ENCODE assay signal across 28 mouse cellular contexts in the genomic region with DNA sequence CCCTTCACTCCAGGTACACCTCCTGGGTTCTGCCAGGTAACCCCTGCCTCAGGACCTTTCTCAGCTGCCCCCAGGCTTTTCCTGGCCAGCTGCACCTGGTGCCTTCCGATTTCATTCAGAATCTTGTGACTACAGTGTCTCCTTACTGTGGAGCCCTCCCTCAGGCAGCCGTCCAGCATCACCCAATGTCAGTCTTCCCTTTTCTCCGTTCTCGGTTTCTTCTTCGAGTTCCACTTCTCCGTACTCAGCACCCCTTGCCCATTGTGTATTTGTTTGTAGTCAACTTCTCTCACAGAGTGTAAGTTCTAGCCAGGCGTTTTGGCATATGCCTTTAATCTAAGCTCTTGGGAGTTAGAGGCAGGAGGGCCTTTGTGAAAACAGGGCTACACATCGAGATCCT. TPM values are rescaled to one million over a fixed set of nuclear protein-coding genes. Genes with fewer than 3 reads are reported as not detected.
DNase-seq lines count a peak whose midpoint lies in the region; ATAC-seq and TF ChIP-seq lines count a peak whose summit lies in the region.
"Had no signal": no experiment of that assay in that cellular context is flagged by ENCODE, and none has a peak within 500 bp of the region (broad histone marks: within the 10 kb centered on the region; RNA-seq: fewer than 3 reads in every experiment).

No protein-coding gene starts in this region.

- 88% methylated on average over 8 of the region's 8 CpGs for WGBS in liver, embryonic 12.5 days (ENCODE audit: insufficient replicate concordance)
- WGBS in hindbrain, postnatal 0 days, result 87% methylated on average over 8 of the region's 8 CpGs

- no peak for ATAC-seq in liver, embryonic 12.5 days
- 0 out of 2 replicates have a peak, but pooled peaks have one; percentile 20 for ATAC-seq in megakaryocyte, adult 5-6 weeks (ENCODE audit: poor library complexity, severe bottlenecking)
- no peak for ATAC-seq in hindbrain, postnatal 0 days
- ATAC-seq: CD4-positive, CD25-positive, alpha-beta regulatory T cell, adult 4 months; forebrain, embryonic 14.5 days; forebrain, postnatal 0 days; hindbrain, embryonic 16.5 days; inflammation-experienced regulatory T-cells, adult 6 months had no signal

- no peak overlapping the region for H3K4me3 ChIP-seq in liver, embryonic 12.5 days
- H3K4me3 ChIP-seq in hindbrain, postnatal 0 days (ENCODE audit: low read length), result no peak overlapping the region
- H3K4me3 ChIP-seq: embryonic facial prominence, embryonic 12.5 days; embryonic facial prominence, embryonic 15.5 days; heart, embryonic 12.5 days; heart, embryonic 15.5 days; hindbrain, embryonic 10.5 days; hindbrain, embryonic 13.5 days had no signal

- H3K36me3 ChIP-seq in liver, embryonic 12.5 days, result peaks cover 28% of the 10 kb centered on the region
- no peaks in the 10 kb centered on the region for H3K36me3 ChIP-seq in hindbrain, postnatal 0 days (ENCODE audit: insufficient read depth, low read length)
- H3K36me3 ChIP-seq: embryonic facial prominence, embryonic 12.5 days; embryonic facial prominence, embryonic 15.5 days; heart, embryonic 12.5 days; heart, embryonic 15.5 days; hindbrain, embryonic 10.5 days; hindbrain, embryonic 13.5 days had no signal

- no peaks in the 10 kb centered on the region for H3K27me3 ChIP-seq in liver, embryonic 12.5 days (replicated peaks)
- no peaks in the 10 kb centered on the region for H3K27me3 ChIP-seq in hindbrain, postnatal 0 days (ENCODE audit: insufficient read depth, low read length)
- H3K27me3 ChIP-seq: embryonic facial prominence, embryonic 12.5 days; embryonic facial prominence, embryonic 15.5 days; heart, embryonic 12.5 days; heart, embryonic 15.5 days; hindbrain, embryonic 13.5 days had no signal

- H3K9ac ChIP-seq in liver, embryonic 12.5 days, result no peak overlapping the region
- no peak overlapping the region for H3K9ac ChIP-seq in hindbrain, postnatal 0 days (replicated peaks; ENCODE audit: low read length)
- H3K9ac ChIP-seq: embryonic facial prominence, embryonic 12.5 days; embryonic facial prominence, embryonic 15.5 days; forebrain, postnatal 0 days; heart, embryonic 12.5 days; heart, embryonic 15.5 days; hindbrain, embryonic 13.5 days had no signal

- H3K4me1 ChIP-seq in liver, embryonic 12.5 days, result peaks cover 94% of the 10 kb centered on the region
- peaks cover 8% of the 10 kb centered on the region for H3K4me1 ChIP-seq in hindbrain, postnatal 0 days (ENCODE audit: insufficient read depth, low read length)

- no peak overlapping the region for H3K4me2 ChIP-seq in liver, embryonic 12.5 days
- no peak overlapping the region for H3K4me2 ChIP-seq in hindbrain, postnatal 0 days (ENCODE audit: low read depth, low read length)
- H3K4me2 ChIP-seq: embryonic facial prominence, embryonic 12.5 days; embryonic facial prominence, embryonic 15.5 days; heart, embryonic 12.5 days; heart, embryonic 15.5 days; hindbrain, embryonic 13.5 days had no signal

- no peak for TF ChIP-seq CTCF in hindbrain, postnatal 0 days (IDR thresholded peaks at IDR 0.05; ENCODE audit: low read depth)

- no peaks in the 10 kb centered on the region for H3K9me3 ChIP-seq in liver, embryonic 12.5 days (replicated peaks)
- no peaks in the 10 kb centered on the region for H3K9me3 ChIP-seq in hindbrain, postnatal 0 days (ENCODE audit: low read length)
- H3K9me3 ChIP-seq: embryonic facial prominence, embryonic 12.5 days; embryonic facial prominence, embryonic 15.5 days; heart, embryonic 15.5 days; hindbrain, embryonic 10.5 days; hindbrain, embryonic 13.5 days had no signal

- no peak for DNase-seq in liver
- DNase-seq in A20 (ENCODE audit: low read depth, low spot score), result peak; percentile 54
- DNase-seq in hindbrain, postnatal 0 days (ENCODE audit: low spot score), result no peak
- no peak for DNase-seq in heart, adult 9 months (ENCODE audit: low spot score in 2 of 2)
- DNase-seq: adrenal gland, adult 2 months; adrenal gland, postnatal 14 days; cerebellum, adult 11 months; cerebellum, adult 2 months; cerebellum, adult 9-11 months; cerebellum, postnatal 25 days; forebrain, postnatal 0 days; gastrocnemius, postnatal 10 days; gastrocnemius, postnatal 36 days; heart, adult 11 months; heart, postnatal 10 days; heart, postnatal 36 days had no signal

- H3K27ac ChIP-seq in liver, embryonic 12.5 days, result peak overlapping the region; percentile 41; the same call in 1 of the 2 replicates
- H3K27ac ChIP-seq in hindbrain, postnatal 0 days, result no peak overlapping the region
- H3K27ac ChIP-seq: embryonic facial prominence, embryonic 12.5 days; embryonic facial prominence, embryonic 15.5 days; heart, embryonic 15.5 days; hindbrain, embryonic 10.5 days; hindbrain, embryonic 13.5 days had no signal

RNA-seq across cellular contexts. Expression of a gene that starts 7.4 kb away (rescaled TPM):
- 46.0 and 47.7 TPM in 2 replicates for polyA plus RNA-seq in liver, embryonic 12.5 days (2016; fragmentation: Nextera tagmentation; extraction: Ambion mirVana)
- total RNA-seq in megakaryocyte, adult 5-6 weeks (2015), result 5.4 and 6.5 TPM in 2 replicates
- 7.5 and 8.9 TPM in 2 replicates for total RNA-seq in megakaryocyte, adult 5-6 weeks (2017)
- 43.3 and 43.6 TPM in 2 replicates for total RNA-seq in hindbrain, postnatal 0 days (2014; rRNA removed)
- polyA plus RNA-seq in hindbrain, postnatal 0 days (2015; fragmentation: Nextera tagmentation; extraction: Ambion mirVana), result 35.5 and 36.3 TPM in 2 replicates
